Mouse (Mus musculus): ENCODE data around the gene Uts2. TPM values are rescaled to one million over a fixed set of nuclear protein-coding genes. Genes with fewer than 3 reads are reported as not detected.
A peak's percentile ranks its signal among the peaks of the same experiment; 100 is the strongest.
"Not testable (repeated sequence)": the region's sequence is repeated elsewhere in the genome, so short reads cannot be mapped to it uniquely, and the experiment has no call there.

Uts2 gene
- total RNA-seq, 2 experiments from 2014 or later, result not detected

DNA sequence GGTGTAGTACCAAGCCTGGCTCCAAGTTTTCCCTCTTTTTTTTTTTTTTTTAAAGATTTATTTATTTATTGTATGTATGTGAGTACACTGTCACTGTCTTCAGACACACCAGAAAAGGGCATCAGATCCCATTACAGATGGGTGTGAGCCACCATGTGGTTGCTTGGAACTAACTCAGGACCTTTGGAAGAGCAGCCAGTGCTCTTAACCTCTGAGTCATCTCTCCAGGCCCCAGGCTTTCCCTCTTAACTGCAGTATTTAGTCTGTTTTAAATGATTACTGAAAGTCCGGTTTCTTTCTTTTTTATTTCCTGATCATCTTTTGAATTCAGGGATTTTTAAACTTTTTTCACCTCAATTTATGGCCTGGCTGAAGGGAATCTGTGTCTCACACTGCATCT lies 20.5 kb downstream of the Uts2 start:
- DNase-seq, result not testable (repeated sequence)

GRCm38 (mm10) chr4:151024152-151024551 lies 27.3 kb downstream of the Uts2 start:
- DNase-seq, result no peak

GRCm38 (mm10) chr4:151027001-151027400 lies 30.1 kb downstream of the Uts2 start:
- peak; percentile 35 for DNase-seq

GRCm38 (mm10) chr4:151036521-151036920 lies 39.6 kb downstream of the Uts2 start:
- no peak for DNase-seq

GRCm38 (mm10) chr4:151037800-151038199 lies 40.9 kb downstream of the Uts2 start:
- no peak for DNase-seq

DNA sequence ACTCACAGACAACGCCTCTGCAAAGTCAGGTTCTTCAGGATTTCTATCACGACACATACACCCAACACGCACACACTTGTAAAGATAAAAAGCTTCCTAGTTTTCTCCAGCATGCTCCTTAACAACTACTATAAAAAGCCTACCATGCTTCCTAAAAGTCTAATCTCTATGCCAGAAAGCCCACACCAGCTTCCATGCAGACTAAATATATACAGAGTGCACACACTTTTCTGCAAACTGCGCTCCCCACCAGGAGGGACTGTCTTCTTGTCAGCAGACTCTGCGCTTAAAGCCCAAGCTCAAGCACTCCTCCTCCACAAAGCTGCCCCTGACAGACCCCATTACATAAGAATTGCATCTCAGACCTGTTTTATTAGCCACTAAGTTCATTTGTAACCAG lies 44.6 kb downstream of the Uts2 start:
- no peak for DNase-seq

DNA sequence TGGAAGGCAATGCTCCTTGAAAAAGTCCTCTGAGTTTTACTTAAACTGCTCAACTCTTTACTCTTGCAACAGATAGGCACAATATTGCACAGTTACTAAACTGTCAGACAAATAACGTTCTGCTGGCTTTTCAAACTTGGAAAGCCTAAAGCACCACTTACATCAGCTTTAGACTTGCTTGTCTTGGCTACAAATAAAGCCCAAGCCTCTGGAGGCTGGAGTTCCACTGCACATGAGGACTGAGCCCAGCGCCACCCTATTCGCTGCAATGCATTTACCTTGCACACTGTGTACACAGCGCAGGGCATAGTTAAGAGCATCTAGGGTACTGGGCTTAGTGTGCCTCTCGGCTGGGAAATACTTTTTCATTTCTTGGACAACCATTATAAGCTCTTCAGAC lies 46.4 kb downstream of the Uts2 start:
- DNase-seq, result peak; percentile 14

DNA sequence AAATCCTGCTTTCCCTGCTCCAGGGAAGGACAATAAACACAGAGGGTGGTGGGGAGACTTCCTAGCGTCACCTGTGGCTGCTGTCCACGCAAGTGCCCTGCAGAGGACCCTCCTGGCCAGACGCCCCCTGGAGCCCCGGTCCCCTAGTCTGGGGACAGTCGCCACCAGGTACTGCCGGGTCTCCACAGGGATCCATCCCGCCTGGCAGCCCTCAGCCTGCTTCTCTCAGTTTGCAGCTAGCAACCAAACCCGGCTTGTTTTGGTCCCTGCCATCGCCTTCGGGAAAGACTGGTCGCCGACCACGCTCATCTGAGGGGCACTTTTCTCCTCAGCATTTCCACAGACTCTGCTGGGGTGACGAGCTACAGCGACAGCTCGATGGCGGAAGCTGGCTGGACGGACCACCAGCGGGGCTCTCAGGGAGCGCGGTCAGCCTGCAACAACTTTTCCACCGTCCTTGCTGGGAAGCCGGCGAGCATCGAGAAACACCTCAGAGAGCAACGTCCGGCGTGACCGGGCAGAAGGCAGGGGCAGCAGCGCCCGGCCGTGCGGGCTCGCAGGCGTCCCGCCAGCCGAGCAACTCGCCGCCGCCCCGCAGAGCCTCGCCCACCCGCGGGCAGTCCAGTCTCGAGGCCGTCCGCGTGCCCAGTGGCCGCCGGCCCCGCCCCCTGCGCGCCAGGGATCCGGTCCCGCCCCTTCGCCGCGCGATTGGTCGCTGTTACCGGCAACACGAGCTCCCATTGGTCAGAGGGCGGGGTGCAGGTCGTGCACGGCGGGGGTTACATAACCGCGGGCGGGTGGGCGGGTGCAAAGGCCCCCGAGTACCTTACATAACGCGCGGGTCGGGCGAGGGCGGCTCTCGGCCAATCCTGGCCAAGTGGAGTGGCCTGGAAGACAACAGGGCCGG lies 47.4 kb downstream of the Uts2 start, which contains the start of gene Per3:
Per3 (minus strand) TSS at position 629 of the 907 bp plus-strand sequence.
- DNase-seq, result peak; percentile 99

DNA sequence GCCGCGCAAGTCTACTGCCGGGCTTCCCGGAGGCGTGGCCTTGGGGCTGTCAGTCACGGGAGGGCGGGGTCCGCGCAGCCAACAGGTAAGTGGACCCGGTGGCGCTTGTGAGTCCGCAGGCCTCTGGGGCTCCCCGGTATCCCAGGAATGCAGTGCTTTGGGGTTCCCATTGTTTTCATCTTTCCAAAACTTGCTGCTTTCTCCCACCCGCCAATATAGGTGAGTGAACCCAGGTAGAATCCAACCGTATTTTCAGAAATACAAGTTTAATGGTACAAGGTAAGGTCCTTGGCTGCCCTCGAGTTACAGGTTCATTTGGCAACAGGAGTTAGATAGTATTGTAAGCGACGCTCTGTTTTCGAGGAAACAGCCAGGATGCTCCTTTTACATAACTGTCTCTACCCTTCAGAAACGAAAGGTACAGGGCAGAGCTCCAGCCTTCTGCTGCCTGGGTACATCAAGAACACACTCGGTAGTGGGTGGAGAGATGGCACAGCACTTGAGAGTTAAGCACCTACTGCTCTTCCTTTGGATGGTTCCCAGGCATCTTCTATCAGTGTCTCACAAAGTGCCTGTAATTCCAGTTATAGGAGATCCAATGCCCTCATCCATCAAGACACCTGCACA lies 48.2 kb downstream of the Uts2 start:
- DNase-seq, result no peak

- no peak for DNase-seq
Measured at GRCm38 (mm10) chr4:151046524-151046923, 49.6 kb downstream of the Uts2 start.

DNA sequence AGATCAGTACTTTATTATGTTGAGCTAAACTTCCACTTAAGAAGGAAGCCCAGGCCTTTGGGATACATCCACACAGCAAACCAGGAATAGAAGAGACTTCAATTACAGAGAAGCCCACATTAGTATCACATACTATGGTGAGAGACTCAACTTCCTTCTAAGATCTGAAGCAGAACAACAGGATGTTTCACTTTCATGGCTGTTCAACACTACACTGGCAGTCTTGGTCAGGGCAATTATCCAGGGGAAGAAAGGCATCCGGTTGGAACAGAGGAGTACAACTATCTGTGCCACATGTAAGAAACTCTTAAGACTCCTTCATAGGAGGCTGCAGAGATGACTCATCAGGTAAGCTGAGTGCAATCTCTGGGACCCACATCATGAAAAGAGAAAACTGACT lies 54.3 kb downstream of the Uts2 start:
- no peak for DNase-seq

Other genes starting within 250 kb of the Uts2 start
- 10 to 100 TPM; 18.6 to 20.4 TPM for gene Errfi1, start 143.2 kb upstream of the Uts2 start, total RNA-seq (2021)
- gene Park7, start 82.7 kb upstream of the Uts2 start, total RNA-seq (2021), result 100 to 1,000 TPM; 187 to 190 TPM
- gene Tnfrsf9, start 82.5 kb upstream of the Uts2 start, total RNA-seq (2021), result under 1 TPM in 1 of 2 experiments, not detected in 1; 0.25 TPM
- gene Per3, start 47.6 kb downstream of the Uts2 start, total RNA-seq (2021), result 10 to 100 TPM; 12.0 to 12.9 TPM
- gene Vamp3, start 60.9 kb downstream of the Uts2 start, total RNA-seq (2021), result 10 to 100 TPM; 83.2 to 86.2 TPM
- gene Gm13090, start 92.5 kb downstream of the Uts2 start, total RNA-seq (2021), result not detected